In the genomic region with DNA sequence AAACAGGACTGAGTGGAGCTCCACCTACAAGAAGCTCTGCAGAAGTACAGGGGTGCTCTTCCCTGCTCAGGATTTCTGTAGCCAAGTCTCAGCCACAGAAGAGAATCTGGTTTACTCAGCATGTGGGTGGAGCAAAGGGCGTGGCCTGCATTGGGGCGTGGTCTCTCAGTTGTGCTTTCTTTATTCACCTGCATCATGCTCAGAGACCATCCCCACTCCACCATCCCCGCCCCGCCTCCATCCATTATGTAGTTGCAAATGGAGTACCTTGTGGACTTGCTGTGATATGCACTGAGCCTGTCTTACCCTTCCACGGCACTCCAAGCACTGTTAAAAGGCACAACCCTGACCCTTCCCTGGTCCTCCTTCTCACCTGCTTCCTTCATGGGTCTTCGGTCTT, we compare ENCODE assay signal across 16 mouse cellular contexts.
DNase-seq lines count a peak whose midpoint lies in the region; ATAC-seq and TF ChIP-seq lines count a peak whose summit lies in the region.
"Had no signal": no experiment of that assay in that cellular context is flagged by ENCODE, and none has a peak within 500 bp of the region (broad histone marks: within the 10 kb centered on the region; RNA-seq: fewer than 3 reads in every experiment).

No protein-coding gene starts in this region.

- no peak for TF ChIP-seq POLR2A in olfactory bulb, adult 2 months (IDR thresholded peaks at IDR 0.05; ENCODE audit: insufficient read depth, low read depth, low read length)

- H3K4me1 ChIP-seq in midbrain, embryonic 12.5 days = no peaks in the 10 kb centered on the region
- no peaks in the 10 kb centered on the region for H3K4me1 ChIP-seq in midbrain, embryonic 11.5 days (ENCODE audit: control insufficient read depth, insufficient read depth, low read length)
- peaks cover 17% of the 10 kb centered on the region for H3K4me1 ChIP-seq in olfactory bulb, adult 2 months (ENCODE audit: control insufficient read depth, insufficient read depth, low read length)

- H3K9me3 ChIP-seq in midbrain, embryonic 12.5 days = no peaks in the 10 kb centered on the region
- no peaks in the 10 kb centered on the region for H3K9me3 ChIP-seq in midbrain, embryonic 11.5 days (ENCODE audit: control insufficient read depth, low read length)
- H3K9me3 ChIP-seq: hindbrain, embryonic 15.5 days had no signal

- no peak overlapping the region for H3K4me2 ChIP-seq in midbrain, embryonic 12.5 days (replicated peaks)
- H3K4me2 ChIP-seq in midbrain, embryonic 11.5 days = no peak overlapping the region
- H3K4me2 ChIP-seq: hindbrain, embryonic 15.5 days had no signal

- 40% methylated on average over 6 of the region's 6 CpGs for WGBS in midbrain, embryonic 12.5 days
- WGBS in midbrain, embryonic 11.5 days = 45% methylated on average over 6 of the region's 6 CpGs
- 49% methylated on average over 6 of the region's 6 CpGs for WGBS in olfactory bulb, adult 2 months

- no peaks in the 10 kb centered on the region for H3K27me3 ChIP-seq in midbrain, embryonic 12.5 days
- no peaks in the 10 kb centered on the region for H3K27me3 ChIP-seq in midbrain, embryonic 11.5 days (ENCODE audit: control insufficient read depth, insufficient read depth, low read length)
- H3K27me3 ChIP-seq: hindbrain, embryonic 15.5 days had no signal

- no peak for DNase-seq in frontal cortex, postnatal 10 days (ENCODE audit: low spot score in 2 of 2)
- no peak for DNase-seq in midbrain, embryonic 11.5 days (ENCODE audit: low spot score, missing footprints)
- DNase-seq in ES-CJ7 (ENCODE audit: low read depth, low spot score) = peak; percentile 90
- DNase-seq: adrenal gland, postnatal 25 days; cerebellum, postnatal 14 days; gastrocnemius, postnatal 10 days; kidney, adult 18-20 months; kidney, postnatal 25 days; thymus, postnatal 25 days had no signal

- no peak for TF ChIP-seq CTCF in olfactory bulb, adult 2 months (IDR thresholded peaks at IDR 0.05; ENCODE audit: insufficient read depth, low read depth, low read length)

- no peak overlapping the region for H3K27ac ChIP-seq in midbrain, embryonic 12.5 days (replicated peaks)
- H3K27ac ChIP-seq in midbrain, embryonic 11.5 days (ENCODE audit: low read depth, low read length) = no peak overlapping the region
- H3K27ac ChIP-seq in olfactory bulb, adult 2 months (ENCODE audit: insufficient read depth, low read depth, low read length) = peak overlapping the region; percentile 6; the same call in 1 of the 2 replicates
- H3K27ac ChIP-seq: hindbrain, embryonic 15.5 days; liver, embryonic 14.5 days had no signal

- H3K4me3 ChIP-seq in midbrain, embryonic 12.5 days = no peak overlapping the region
- H3K4me3 ChIP-seq in midbrain, embryonic 11.5 days (ENCODE audit: low read depth, low read length) = no peak overlapping the region
- no peak overlapping the region for H3K4me3 ChIP-seq in olfactory bulb, adult 2 months (ENCODE audit: insufficient read depth, low read depth, low read length)
- H3K4me3 ChIP-seq: hindbrain, embryonic 15.5 days had no signal

- ATAC-seq in frontal cortex, adult (ENCODE audit: low TSS enrichment) = 0 out of 2 replicates have a peak, but pooled peaks have one; percentile 2
- 0 out of 2 replicates have a peak, but pooled peaks have one; percentile 27 for ATAC-seq in midbrain, embryonic 12.5 days (ENCODE audit: low FRiP score, low read depth)
- no peak for ATAC-seq in midbrain, embryonic 11.5 days (ENCODE audit: low FRiP score)
- ATAC-seq in erythroid progenitor cell, adult 5-6 weeks (replicated peaks; ENCODE audit: low FRiP score, poor library complexity, severe bottlenecking) = no peak
- ATAC-seq: activated CD4-positive, CD25-positive, alpha-beta regulatory T cell, adult 4 months had no signal

- no peaks in the 10 kb centered on the region for H3K36me3 ChIP-seq in midbrain, embryonic 12.5 days
- no peaks in the 10 kb centered on the region for H3K36me3 ChIP-seq in midbrain, embryonic 11.5 days (ENCODE audit: control insufficient read depth, insufficient read depth, low read length)

- no peak overlapping the region for H3K9ac ChIP-seq in midbrain, embryonic 12.5 days (replicated peaks)
- no peak overlapping the region for H3K9ac ChIP-seq in midbrain, embryonic 11.5 days (ENCODE audit: low read length)
- H3K9ac ChIP-seq: hindbrain, embryonic 15.5 days; liver, embryonic 14.5 days had no signal

Comparison
In these comparisons a context has a peak if more than half of its experiments do, and no peak if none do; other contexts are left out.
1. ATAC-seq: peak in frontal cortex, adult (single experiment) and midbrain, embryonic 12.5 days (single experiment); none in midbrain, embryonic 11.5 days (single experiment) and erythroid progenitor cell, adult 5-6 weeks (single experiment).